Mouse (Mus musculus) forebrain, embryonic 11.5 days (tissue): Measurements from ENCODE around the gene Hist1h2ag. TPM values are rescaled to one million over a fixed set of nuclear protein-coding genes. Genes with fewer than 3 reads are reported as not detected.

Source experiments
- microRNA-seq: library from miRNA; unstranded; fragments of <30 nt; microRNA quantifications from one replicate; pipeline ENCODE4, GENCODE M21; 2016; ENCODE audit not compliant: insufficient number of aligned reads
- polyA plus RNA-seq: library from polyadenylated mRNA; unstranded; fragments of >200 nt; fragmentation: Nextera tagmentation; extraction: Ambion mirVana; gene quantifications from 2 replicates; pipeline ENCODE4 v1.2.1, GENCODE M21; 2014

Hist1h2ag gene
- polyA plus RNA-seq, 1 experiment from 2014 or later: 67.2 TPM

Small RNA genes lying within 50 kb of the gene (microRNA-seq; reads per million reads assigned to microRNA genes)
- gene Gm26300 (not detected), gene Gm44390 (not detected), gene Gm44486 (not detected)

Other genes with a start within 250 kb of the Hist1h2ag start
- 23.8 and 25.3 TPM in 2 replicates for gene Hist1h2bq, start 232.7 kb downstream of the Hist1h2ag start, polyA plus RNA-seq
- not detected in 2 replicates for gene Hist1h2ao, start 232.5 kb downstream of the Hist1h2ag start, polyA plus RNA-seq
- gene Hist1h4m, start 231.2 kb downstream of the Hist1h2ag start, polyA plus RNA-seq: not detected in 2 replicates
- 14.3 and 14.6 TPM in 2 replicates for gene Hist1h4n, start 210.7 kb downstream of the Hist1h2ag start, polyA plus RNA-seq
- 5,982 and 6,086 TPM in 2 replicates for gene Hist1h2ap, start 209.4 kb downstream of the Hist1h2ag start, polyA plus RNA-seq
- 22.4 and 27.2 TPM in 2 replicates for gene Hist1h2br, start 209.2 kb downstream of the Hist1h2ag start, polyA plus RNA-seq
- 25.9 and 27.5 TPM in 2 replicates for gene Zfp184, start 97.8 kb downstream of the Hist1h2ag start, polyA plus RNA-seq
- 0.12 TPM in 1 of 2 replicates, not detected in the other for gene Pom121l2, start 61.8 kb downstream of the Hist1h2ag start, polyA plus RNA-seq
- gene Prss16, start 33.2 kb downstream of the Hist1h2ag start, polyA plus RNA-seq: 0.37 TPM in 1 of 2 replicates, not detected in the other
- 5.6 TPM in 1 of 2 replicates, not detected in the other for gene Hist1h2ah, start 7.4 kb downstream of the Hist1h2ag start, polyA plus RNA-seq
- gene Hist1h2bk, start 7.1 kb downstream of the Hist1h2ag start, polyA plus RNA-seq: 5.4 and 11.9 TPM in 2 replicates
- gene Hist1h4i, start 1.6 kb downstream of the Hist1h2ag start, polyA plus RNA-seq: 52.1 and 59.1 TPM in 2 replicates
- gene Hist1h2bj, start 270 bp upstream of the Hist1h2ag start, polyA plus RNA-seq: 9.6 and 11.7 TPM in 2 replicates
- not detected in 2 replicates for gene Vmn1r188, start 41.5 kb upstream of the Hist1h2ag start, polyA plus RNA-seq
- gene Vmn1r189, start 62.9 kb upstream of the Hist1h2ag start, polyA plus RNA-seq: not detected in 2 replicates
- gene Vmn1r191, start 141.0 kb upstream of the Hist1h2ag start, polyA plus RNA-seq: not detected in 2 replicates
- gene Vmn1r192, start 148.2 kb upstream of the Hist1h2ag start, polyA plus RNA-seq: not detected in 2 replicates
- gene Vmn1r193, start 180.2 kb upstream of the Hist1h2ag start, polyA plus RNA-seq: not detected in 2 replicates
- not detected in 2 replicates for gene Vmn1r194, start 201.3 kb upstream of the Hist1h2ag start, polyA plus RNA-seq
- gene Vmn1r195, start 227.6 kb upstream of the Hist1h2ag start, polyA plus RNA-seq: not detected in 2 replicates
- not detected in 2 replicates for gene Vmn1r196, start 247.0 kb upstream of the Hist1h2ag start, polyA plus RNA-seq